Mouse (Mus musculus) MEL (cell line): ENCODE measurements at regions not wholly inside any gene's neighbourhood (a gene's known extent, or its start where the extent isn't known, plus 50 kb on each side); places are given as distances from the start of the nearest gene placed in this dataset.

Source experiments
- DNase-seq: peaks from one replicate; pipeline ENCODE4 v3.0.0; 2011; ENCODE audit warnings: low read depth, low spot score
- H3K27ac ChIP-seq: 2 replicates; pipeline ENCODE4 v1.5.1; 2012; ENCODE audit warnings: low read depth, mild to moderate bottlenecking, control low read depth, low read length, moderate library complexity; ENCODE audit not compliant: control insufficient read depth
- H3K27me3 ChIP-seq, 2 experiments: fragments of 150-350 bp in 1 of 2; sonication (generic) in 1 of 2; 2 replicates each; pipeline ENCODE4 v1.6.1; 2012; ENCODE audit warnings: low read length in 2 of 2, mild to moderate bottlenecking in 2 of 2, improper control_type of control experiment in 1 of 2, moderate library complexity in 1 of 2; ENCODE audit not compliant: insufficient read depth in 2 of 2, control insufficient read depth in 1 of 2
- H3K36me3 ChIP-seq, 2 experiments: 2 replicates each; pipeline ENCODE4 v1.6.1; 2012 to 2014; ENCODE audit warnings: low read length in 2 of 2, improper control_type of control experiment in 1 of 2, inconsistent platforms in 1 of 2, mild to moderate bottlenecking in 1 of 2; ENCODE audit not compliant: insufficient read depth in 2 of 2, control insufficient read depth in 1 of 2
- H3K4me1 ChIP-seq, 2 experiments: fragments of 150-350 bp in 1 of 2; sonication (generic) in 1 of 2; 2 replicates each; pipeline ENCODE4 v1.6.1; 2012; ENCODE audit warnings: low read length in 2 of 2, improper control_type of control experiment in 1 of 2, mild to moderate bottlenecking in 1 of 2; ENCODE audit not compliant: insufficient read depth in 2 of 2, control insufficient read depth in 1 of 2
- H3K4me3 ChIP-seq, 2 experiments: fragments of 150-350 bp in 1 of 2; sonication (generic) in 1 of 2; 2 replicates each; pipeline ENCODE4 v1.5.1; 2012; ENCODE audit warnings: low read depth in 2 of 2, low read length in 2 of 2, mild to moderate bottlenecking in 2 of 2, moderate library complexity in 2 of 2, control low read depth in 1 of 2, improper control_type of control experiment in 1 of 2; ENCODE audit not compliant: control insufficient read depth in 1 of 2, insufficient read depth in 1 of 2
- H3K79me2 ChIP-seq: 2 replicates; pipeline ENCODE4 v1.6.1; 2012; ENCODE audit warnings: mild to moderate bottlenecking, low read length, moderate library complexity; ENCODE audit not compliant: control insufficient read depth, poor library complexity, insufficient read depth
- H3K9ac ChIP-seq: 2 replicates; pipeline ENCODE4 v1.6.1; 2012; ENCODE audit warnings: low read depth, mild to moderate bottlenecking, control low read depth, low read length, moderate library complexity; ENCODE audit not compliant: control insufficient read depth, poor library complexity, severe bottlenecking
- H3K9me3 ChIP-seq: fragments of 150-350 bp; sonication (generic); replicated peaks from 2 replicates; pipeline ENCODE4 v1.6.1; 2012; ENCODE audit warnings: mild to moderate bottlenecking, low read length, improper control_type of control experiment, moderate library complexity; ENCODE audit not compliant: insufficient read depth
- BHLHE40 ChIP-seq: IDR thresholded peaks from 2 replicates; pipeline ENCODE4 v1.6.1; 2012; ENCODE audit warnings: low read depth, mild to moderate bottlenecking, inconsistent platforms, low read length, improper control_type of control experiment, borderline replicate concordance
- CHD1 ChIP-seq: IDR thresholded peaks from 2 replicates; pipeline ENCODE4 v1.6.1; 2012; ENCODE audit warnings: low read depth, mild to moderate bottlenecking, inconsistent platforms, low read length, improper control_type of control experiment
- CHD2 ChIP-seq: IDR thresholded peaks from 2 replicates; pipeline ENCODE4 v1.6.1; 2011; ENCODE audit warnings: low read length, improper control_type of control experiment
- CTCF ChIP-seq, 3 experiments: IDR thresholded peaks in 2 of 3; conservative IDR thresholded peaks in 1 of 3; 2 replicates each; pipeline ENCODE4 v1.5.1; 2011 to 2012; ENCODE audit warnings: low read length in 3 of 3, low read depth in 2 of 3, mild to moderate bottlenecking in 2 of 3, improper control_type of control experiment in 1 of 3, inconsistent platforms in 1 of 3, mixed read lengths in 1 of 3, moderate library complexity in 1 of 3; ENCODE audit not compliant: control insufficient read depth in 1 of 3, insufficient read depth in 1 of 3, poor library complexity in 1 of 3, severe bottlenecking in 1 of 3
- E2F4 ChIP-seq: IDR thresholded peaks from 2 replicates; pipeline ENCODE4 v1.6.1; 2011; ENCODE audit warnings: low read depth, low read length, improper control_type of control experiment, borderline replicate concordance
- ELF1 ChIP-seq: IDR thresholded peaks from 2 replicates; pipeline ENCODE4 v1.6.1; 2014; ENCODE audit warnings: low read depth, mild to moderate bottlenecking, inconsistent platforms, low read length, improper control_type of control experiment, moderate library complexity
- EP300 ChIP-seq, 2 experiments: IDR thresholded peaks; 2 replicates each; pipeline ENCODE4 v1.6.1; 2011; ENCODE audit warnings: improper control_type of control experiment in 2 of 2, low read length in 2 of 2, low read depth in 1 of 2, mild to moderate bottlenecking in 1 of 2
- GABPA ChIP-seq: IDR thresholded peaks from 2 replicates; pipeline ENCODE4 v1.6.1; 2012; ENCODE audit warnings: low read depth, mild to moderate bottlenecking, inconsistent platforms, low read length, improper control_type of control experiment, moderate library complexity
- HCFC1 ChIP-seq: IDR thresholded peaks from 2 replicates; pipeline ENCODE4 v1.6.1; 2012; ENCODE audit warnings: low read depth, mild to moderate bottlenecking, inconsistent platforms, low read length, improper control_type of control experiment, moderate library complexity
- KAT2A ChIP-seq: conservative IDR thresholded peaks from 2 replicates; pipeline ENCODE4 v1.6.1; 2012; ENCODE audit warnings: low read depth, low read length, improper control_type of control experiment, inconsistent platforms
- MEF2A ChIP-seq: IDR thresholded peaks from 2 replicates; pipeline ENCODE4 v1.6.1; 2014; ENCODE audit warnings: low read depth, mild to moderate bottlenecking, inconsistent platforms, low read length, improper control_type of control experiment; ENCODE audit not compliant: poor library complexity, insufficient replicate concordance, severe bottlenecking; ENCODE audit errors: extremely low read depth
- MXI1 ChIP-seq: IDR thresholded peaks from 2 replicates; pipeline ENCODE4 v1.6.1; 2011; ENCODE audit warnings: mild to moderate bottlenecking, low read depth, low read length, improper control_type of control experiment
- MYB ChIP-seq: IDR thresholded peaks from 2 replicates; pipeline ENCODE4 v1.6.1; 2011; ENCODE audit warnings: mild to moderate bottlenecking, low read depth, low read length, improper control_type of control experiment
- MYC ChIP-seq: IDR thresholded peaks from 2 replicates; pipeline ENCODE4 v1.6.1; 2011; ENCODE audit warnings: low read depth, mild to moderate bottlenecking, low read length, improper control_type of control experiment, moderate library complexity
- POLR2AphosphoS2 ChIP-seq: IDR thresholded peaks from 2 replicates; pipeline ENCODE4 v1.6.1; 2011; ENCODE audit warnings: low read length, improper control_type of control experiment
- POLR2AphosphoS5 ChIP-seq: IDR thresholded peaks from 2 replicates; pipeline ENCODE4 v1.6.1; 2012; ENCODE audit warnings: low read depth, borderline replicate concordance, mild to moderate bottlenecking, inconsistent platforms, low read length, moderate library complexity, mixed read lengths
- RAD21 ChIP-seq: IDR thresholded peaks from 2 replicates; pipeline ENCODE4 v1.6.1; 2011; ENCODE audit warnings: mild to moderate bottlenecking, low read depth, low read length, improper control_type of control experiment
- RCOR1 ChIP-seq: IDR thresholded peaks from 2 replicates; pipeline ENCODE4 v1.6.1; 2012; ENCODE audit warnings: low read depth, mild to moderate bottlenecking, inconsistent platforms, low read length, improper control_type of control experiment
- SIN3A ChIP-seq: IDR thresholded peaks from 2 replicates; pipeline ENCODE4 v1.6.1; 2012; ENCODE audit warnings: low read length, improper control_type of control experiment, inconsistent platforms
- SMC3 ChIP-seq: IDR thresholded peaks from 2 replicates; pipeline ENCODE4 v1.6.1; 2011; ENCODE audit warnings: low read depth, low read length, improper control_type of control experiment
- TAL1 ChIP-seq: IDR thresholded peaks from 2 replicates; pipeline ENCODE4 v1.6.1; 2012; ENCODE audit warnings: mild to moderate bottlenecking, inconsistent platforms, low read length, moderate library complexity, mixed read lengths
- TCF12 ChIP-seq: IDR thresholded peaks from 2 replicates; pipeline ENCODE4 v1.6.1; 2014; ENCODE audit warnings: low read depth, mild to moderate bottlenecking, inconsistent platforms, low read length, improper control_type of control experiment, moderate library complexity
- USF2 ChIP-seq, 2 experiments: IDR thresholded peaks; 2 replicates each; pipeline ENCODE4 v1.6.1; 2011 to 2012; ENCODE audit warnings: improper control_type of control experiment in 2 of 2, low read length in 2 of 2, borderline replicate concordance in 1 of 2, inconsistent platforms in 1 of 2, low read depth in 1 of 2, mild to moderate bottlenecking in 1 of 2; ENCODE audit not compliant: insufficient read depth in 1 of 2
- ZC3H11A ChIP-seq: IDR thresholded peaks from 2 replicates; pipeline ENCODE4 v1.6.1; 2012; ENCODE audit warnings: low read depth, mild to moderate bottlenecking, inconsistent platforms, low read length, improper control_type of control experiment
- ZNF384 ChIP-seq: IDR thresholded peaks from 2 replicates; pipeline ENCODE4 v1.6.1; 2012; ENCODE audit warnings: low read depth, mild to moderate bottlenecking, inconsistent platforms, low read length, improper control_type of control experiment

DNA sequence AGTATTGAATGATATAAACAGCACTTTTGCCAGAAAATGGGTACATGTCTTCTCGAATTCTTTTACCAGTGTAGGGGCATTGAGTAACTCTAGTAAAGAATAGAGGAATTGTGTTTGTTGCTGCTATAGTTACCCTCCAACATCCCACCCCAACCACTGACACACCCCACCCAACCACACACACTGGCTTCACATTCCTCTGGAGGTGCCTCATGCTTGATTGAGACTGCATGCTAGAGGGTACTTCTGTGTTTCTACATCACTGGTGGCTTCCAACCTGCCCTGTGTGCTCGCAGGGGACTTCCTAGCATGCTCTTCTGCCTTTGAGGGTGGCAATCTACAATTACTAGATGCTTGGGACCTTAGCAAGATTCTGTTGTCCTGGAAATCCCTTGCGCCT, 70.5 kb upstream of the Sv2b start:
- no peaks in the 10 kb centered on the region for H3K4me1 ChIP-seq
- H3K79me2 ChIP-seq, result no peaks in the 10 kb centered on the region
- H3K9ac ChIP-seq, result no peak overlapping the region
- no peak for DNase-seq
- H3K9me3 ChIP-seq, result no peaks in the 10 kb centered on the region
- H3K27me3 ChIP-seq, result no peaks in the 10 kb centered on the region
- TF ChIP-seq BHLHE40, result no peak
- no peak for TF ChIP-seq SMC3
- no peak for TF ChIP-seq GABPA
- TF ChIP-seq MYB, result no peak
- TF ChIP-seq SIN3A, result no peak
- TF ChIP-seq CTCF (IDR thresholded peaks at IDR 0.05 in 2 of 3, conservative IDR thresholded peaks at IDR 0.05 in 1 of 3; ENCODE audit: control insufficient read depth in 1 of 3, insufficient read depth in 1 of 3, low read depth in 2 of 3, low read length in 3 of 3, poor library complexity in 1 of 3, severe bottlenecking in 1 of 3), result no peak
- no peak for TF ChIP-seq ELF1
- no peak for TF ChIP-seq RCOR1
- TF ChIP-seq USF2 (IDR thresholded peaks at IDR 0.05; ENCODE audit: borderline replicate concordance in 1 of 2, insufficient read depth in 1 of 2, low read depth in 1 of 2, low read length in 2 of 2), result no peak
- no peak for TF ChIP-seq TCF12
- TF ChIP-seq RAD21, result no peak
- TF ChIP-seq E2F4, result no peak
- TF ChIP-seq, all 39 proteins: peak for 0
- no peak overlapping the region for H3K27ac ChIP-seq
- no peak overlapping the region for H3K4me3 ChIP-seq
- no peaks in the 10 kb centered on the region for H3K36me3 ChIP-seq

DNA sequence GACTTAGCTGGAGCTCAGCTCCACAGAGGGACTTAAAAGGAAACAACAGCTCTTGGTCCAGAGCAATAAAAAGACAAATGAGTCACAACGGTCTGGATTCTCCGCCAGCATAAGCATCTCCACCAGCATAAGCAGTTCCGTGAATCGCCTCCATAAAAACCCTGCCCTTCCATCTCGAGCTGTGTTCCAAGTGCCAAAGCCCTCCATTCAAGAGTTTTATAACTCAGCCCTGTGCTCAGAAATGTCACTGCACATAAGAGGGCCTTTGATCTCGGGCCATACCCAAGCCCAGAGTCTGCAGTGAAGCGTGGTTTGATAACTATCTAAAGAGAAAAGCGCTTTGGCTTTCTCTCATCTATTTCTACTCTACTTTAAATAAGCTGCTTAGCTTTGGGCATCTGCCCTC, 70.8 kb upstream of the Akap13 start:
- no peaks in the 10 kb centered on the region for H3K9me3 ChIP-seq
- H3K27ac ChIP-seq, result no peak overlapping the region
- no peaks in the 10 kb centered on the region for H3K27me3 ChIP-seq
- no peak overlapping the region for H3K4me3 ChIP-seq
- H3K4me1 ChIP-seq, result peaks cover 0 to 1% of the 10 kb centered on the region in 2 experiments; a peak in 2 of 4 replicates
- DNase-seq, result no peak
- H3K79me2 ChIP-seq, result no peaks in the 10 kb centered on the region
- no peak overlapping the region for H3K9ac ChIP-seq
- TF ChIP-seq CHD1 (no peak), CHD2 (no peak), BHLHE40 (no peak), POLR2AphosphoS2 (no peak), ZC3H11A (no peak), SMC3 (no peak), HCFC1 (no peak), SIN3A (no peak), EP300 (IDR thresholded peaks at IDR 0.05; ENCODE audit: low read depth in 1 of 2, low read length in 2 of 2) (no peak), POLR2AphosphoS5 (no peak), ZNF384 (no peak), RCOR1 (no peak), CTCF (IDR thresholded peaks at IDR 0.05 in 2 of 3, conservative IDR thresholded peaks at IDR 0.05 in 1 of 3; ENCODE audit: control insufficient read depth in 1 of 3, insufficient read depth in 1 of 3, low read depth in 2 of 3, low read length in 3 of 3, poor library complexity in 1 of 3, severe bottlenecking in 1 of 3) (no peak), KAT2A (no peak), MYC (no peak), MEF2A (no peak), MXI1 (no peak), TAL1 (no peak)
- H3K36me3 ChIP-seq, result peaks cover 0 to 1% of the 10 kb centered on the region in 2 experiments; a peak in 2 of 4 replicates
